22 mouse cellular contexts compared by ENCODE assay signal in the genomic region with DNA sequence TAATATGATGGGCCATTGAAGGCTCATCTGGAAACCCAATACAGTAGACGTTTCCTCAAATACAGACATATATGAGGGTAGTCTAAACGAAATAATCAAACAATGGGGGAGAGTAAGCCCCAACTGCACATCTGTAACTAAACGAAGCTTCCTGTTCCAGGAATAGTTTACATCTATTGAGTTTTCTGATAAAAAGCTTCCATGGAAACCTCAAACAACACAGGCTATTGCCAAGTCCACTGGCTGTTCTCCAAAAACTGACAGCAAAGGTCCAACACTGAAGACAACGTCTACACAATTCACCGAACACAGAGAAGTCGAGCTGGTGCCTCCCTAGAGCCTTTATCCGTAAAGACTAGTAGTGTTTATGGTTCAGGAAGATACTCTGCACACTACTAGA. TPM values are rescaled to one million over a fixed set of nuclear protein-coding genes. Genes with fewer than 3 reads are reported as not detected.
A peak's percentile ranks its signal among the peaks of the same experiment; 100 is the strongest.
DNase-seq lines count a peak whose midpoint lies in the region; ATAC-seq and TF ChIP-seq lines count a peak whose summit lies in the region.
"Had no signal": no experiment of that assay in that cellular context is flagged by ENCODE, and none has a peak within 500 bp of the region (broad histone marks: within the 10 kb centered on the region; RNA-seq: fewer than 3 reads in every experiment).

No protein-coding gene starts in this region.

- no peaks in the 10 kb centered on the region for H3K36me3 ChIP-seq in kidney, adult 2 months (ENCODE audit: control insufficient read depth, insufficient read depth, low read length)
- no peaks in the 10 kb centered on the region for H3K36me3 ChIP-seq in heart, postnatal 0 days (replicated peaks; ENCODE audit: control insufficient read depth, insufficient read depth, low read length)
- H3K36me3 ChIP-seq in hindbrain, postnatal 0 days (ENCODE audit: insufficient read depth, low read length) = no peaks in the 10 kb centered on the region
- H3K36me3 ChIP-seq: G1E; liver, embryonic 12.5 days; midbrain, embryonic 15.5 days had no signal

- 61% methylated on average over 7 of the region's 7 CpGs for WGBS in kidney, adult 2 months
- 25% methylated on average over 7 of the region's 7 CpGs for WGBS in heart, postnatal 0 days
- WGBS in hindbrain, postnatal 0 days = 57% methylated on average over 7 of the region's 7 CpGs

- no peak overlapping the region for H3K9ac ChIP-seq in heart, postnatal 0 days (replicated peaks; ENCODE audit: low read depth, low read length)
- H3K9ac ChIP-seq in hindbrain, postnatal 0 days (replicated peaks; ENCODE audit: low read length) = no peak overlapping the region
- H3K9ac ChIP-seq: liver, embryonic 12.5 days; midbrain, embryonic 15.5 days had no signal

- peak; percentile 38 for DNase-seq in adrenal gland, postnatal 10 days
- no peak for DNase-seq in adrenal gland, adult 2 months
- peak; percentile 21 for DNase-seq in kidney, adult 2 months
- DNase-seq in kidney, adult 18-20 months = no peak
- peak; percentile 63 for DNase-seq in heart, postnatal 0 days (ENCODE audit: low spot score)
- peak; percentile 76 for DNase-seq in lung, postnatal 10 days
- no peak for DNase-seq in hindbrain, postnatal 0 days (ENCODE audit: low spot score)
- DNase-seq in spleen, postnatal 36 days (ENCODE audit: low spot score in 2 of 2) = no peak
- DNase-seq: cerebellum, adult 11 months; cerebellum, postnatal 36 days; gastrocnemius, postnatal 14 days; kidney, adult 8-10 months; layer of hippocampus, postnatal 36 days; retina, postnatal 1 day; right cerebral cortex, postnatal 4 days; thymus, postnatal 36 days had no signal

- H3K4me3 ChIP-seq in kidney, adult 2 months (ENCODE audit: insufficient read depth, low read depth, low read length) = no peak overlapping the region
- H3K4me3 ChIP-seq in heart, postnatal 0 days (ENCODE audit: low read depth, low read length) = no peak overlapping the region
- H3K4me3 ChIP-seq in hindbrain, postnatal 0 days (ENCODE audit: low read length) = no peak overlapping the region
- H3K4me3 ChIP-seq: erythroblast, embryonic 14.5 days; liver, embryonic 12.5 days; midbrain, embryonic 15.5 days had no signal

- no peak for TF ChIP-seq POLR2A in kidney, adult 2 months (IDR thresholded peaks at IDR 0.05; ENCODE audit: low read depth, low read length)

- no peak overlapping the region for H3K4me2 ChIP-seq in heart, postnatal 0 days (ENCODE audit: low read depth, low read length)
- no peak overlapping the region for H3K4me2 ChIP-seq in hindbrain, postnatal 0 days (ENCODE audit: low read depth, low read length)
- H3K4me2 ChIP-seq: liver, embryonic 12.5 days; midbrain, embryonic 15.5 days had no signal

- peak; percentile 44; the same call in 1 of the 2 replicates for ATAC-seq in heart, postnatal 0 days (ENCODE audit: insufficient read depth, low read depth)
- no peak for ATAC-seq in hindbrain, postnatal 0 days
- ATAC-seq: CD4-positive, CD25-positive, alpha-beta regulatory T cell, adult 4 months; hindbrain, embryonic 16.5 days; liver, embryonic 12.5 days; midbrain, embryonic 15.5 days had no signal

- peak; percentile 56; the same call in 1 of the 2 replicates for TF ChIP-seq EP300 in heart, postnatal 0 days (IDR thresholded peaks at IDR 0.05; ENCODE audit: low read depth)

- H3K9me3 ChIP-seq in heart, postnatal 0 days (replicated peaks; ENCODE audit: control insufficient read depth, low read length) = no peaks in the 10 kb centered on the region
- no peaks in the 10 kb centered on the region for H3K9me3 ChIP-seq in hindbrain, postnatal 0 days (ENCODE audit: low read length)
- H3K9me3 ChIP-seq: G1E; liver, embryonic 12.5 days; midbrain, embryonic 15.5 days had no signal

- no peaks in the 10 kb centered on the region for H3K27me3 ChIP-seq in kidney, adult 2 months (replicated peaks; ENCODE audit: control insufficient read depth, insufficient read depth, low read length)
- H3K27me3 ChIP-seq in heart, postnatal 0 days (ENCODE audit: control insufficient read depth, insufficient read depth, low read length) = no peaks in the 10 kb centered on the region
- no peaks in the 10 kb centered on the region for H3K27me3 ChIP-seq in hindbrain, postnatal 0 days (ENCODE audit: insufficient read depth, low read length)
- H3K27me3 ChIP-seq: liver, embryonic 12.5 days; midbrain, embryonic 15.5 days had no signal

- TF ChIP-seq CTCF in kidney, adult 2 months (conservative IDR thresholded peaks at IDR 0.05; ENCODE audit: insufficient read depth, insufficient read length, low read depth, low read length) = no peak
- no peak for TF ChIP-seq CTCF in heart, postnatal 0 days (IDR thresholded peaks at IDR 0.05; ENCODE audit: low read depth)
- TF ChIP-seq CTCF in hindbrain, postnatal 0 days (IDR thresholded peaks at IDR 0.05; ENCODE audit: low read depth) = no peak

- H3K27ac ChIP-seq in kidney, adult 2 months (ENCODE audit: insufficient read depth, low read depth, low read length) = no peak overlapping the region
- no peak overlapping the region for H3K27ac ChIP-seq in heart, postnatal 0 days (ENCODE audit: low read depth)
- H3K27ac ChIP-seq in hindbrain, postnatal 0 days = no peak overlapping the region
- H3K27ac ChIP-seq: liver, embryonic 12.5 days; midbrain, embryonic 15.5 days had no signal

- no peaks in the 10 kb centered on the region for H3K4me1 ChIP-seq in kidney, adult 2 months (ENCODE audit: control insufficient read depth, insufficient read depth, low read length)
- H3K4me1 ChIP-seq in heart, postnatal 0 days (ENCODE audit: control insufficient read depth, insufficient read depth) = peaks cover 9% of the 10 kb centered on the region; the same call in 1 of the 2 replicates
- H3K4me1 ChIP-seq in hindbrain, postnatal 0 days (ENCODE audit: insufficient read depth, low read length) = no peaks in the 10 kb centered on the region
- H3K4me1 ChIP-seq: midbrain, embryonic 15.5 days had no signal

RNA-seq across cellular contexts. Expression of a gene that starts 33.6 kb away (rescaled TPM):
- total RNA-seq in adrenal gland, postnatal 10 days (2021) = 10 to 100 TPM; 20.1 to 21.0 TPM
- total RNA-seq in adrenal gland, adult 2 months (2021) = 10 to 100 TPM; 24.3 to 33.1 TPM
- polyA plus RNA-seq in adrenal gland, adult 2 months (2012; rRNA removed) = 29.3 and 37.6 TPM in 2 replicates
- polyA plus RNA-seq in kidney, adult 2 months (2012; rRNA removed) = 12.5 and 14.9 TPM in 2 replicates
- 30.2 and 31.4 TPM in 2 replicates for total RNA-seq in heart, postnatal 0 days (2014; rRNA removed; ENCODE audit: low replicate concordance)
- 32.4 and 32.7 TPM in 2 replicates for polyA plus RNA-seq in heart, postnatal 0 days (2015; fragmentation: Nextera tagmentation; extraction: Ambion mirVana)
- total RNA-seq in hindbrain, postnatal 0 days (2014; rRNA removed) = 214 and 230 TPM in 2 replicates
- polyA plus RNA-seq in hindbrain, postnatal 0 days (2015; fragmentation: Nextera tagmentation; extraction: Ambion mirVana) = 94.2 and 103 TPM in 2 replicates

Comparison
In these comparisons a context has a peak if more than half of its experiments do, and no peak if none do; other contexts are left out.
1. DNase-seq: peak in adrenal gland, postnatal 10 days (single experiment), kidney, adult 2 months (single experiment), heart, postnatal 0 days (single experiment) and lung, postnatal 10 days (single experiment); none in adrenal gland, adult 2 months (single experiment), kidney, adult 18-20 months (single experiment), hindbrain, postnatal 0 days (single experiment) and spleen, postnatal 36 days (0 of 2).